Mouse (Mus musculus) frontal cortex, adult (tissue): ENCODE results near the gene Cd81.

Source experiments
- ATAC-seq: cut with Nextera tagmentation; 2 replicates; pipeline ENCODE4 v1.9.2; 2017; ENCODE audit warnings: mild to moderate bottlenecking, moderate library complexity, mixed read lengths; ENCODE audit not compliant: low TSS enrichment

Gene Cd81

GRCm38 (mm10) chr7:143070506-143071070, 18.0 kb downstream of the Cd81 start:
- ATAC-seq: no peak

- no peak for ATAC-seq
Observed at GRCm38 (mm10) chr7:143072605-143073004, 20.1 kb downstream of the Cd81 start.

- ATAC-seq: no peak
Observed at GRCm38 (mm10) chr7:143073086-143073485, 20.5 kb downstream of the Cd81 start.

GRCm38 (mm10) chr7:143075394-143075793, 22.9 kb downstream of the Cd81 start:
- no peak for ATAC-seq

GRCm38 (mm10) chr7:143077351-143077750, 24.8 kb downstream of the Cd81 start:
- no peak for ATAC-seq

GRCm38 (mm10) chr7:143082024-143082423, 29.5 kb downstream of the Cd81 start:
- no peak for ATAC-seq

GRCm38 (mm10) chr7:143083708-143084107, 31.2 kb downstream of the Cd81 start:
- ATAC-seq: no peak

- ATAC-seq: no peak
Observed at GRCm38 (mm10) chr7:143086366-143086765, 33.8 kb downstream of the Cd81 start.

GRCm38 (mm10) chr7:143087070-143087579, 34.6 kb downstream of the Cd81 start:
- ATAC-seq: 0 out of 2 replicates have a peak, but pooled peaks have one; percentile 55

GRCm38 (mm10) chr7:143093847-143094246, 41.3 kb downstream of the Cd81 start:
- no peak for ATAC-seq

GRCm38 (mm10) chr7:143094592-143095553, 42.3 kb downstream of the Cd81 start, which contains the start of gene Trpm5:
Trpm5 (minus strand) TSS chr7:143094642.
- ATAC-seq: no peak

GRCm38 (mm10) chr7:143095554-143095907, 43.0 kb downstream of the Cd81 start:
- ATAC-seq: no peak

- peak; percentile 57; the same call in 1 of the 2 replicates for ATAC-seq
Observed at GRCm38 (mm10) chr7:143100759-143101158, 48.2 kb downstream of the Cd81 start.

- no peak for ATAC-seq
Observed at GRCm38 (mm10) chr7:143105258-143105897, 52.8 kb downstream of the Cd81 start.

GRCm38 (mm10) chr7:143106062-143106461, 53.5 kb downstream of the Cd81 start, which contains the start of gene Kcnq1:
Kcnq1 (plus strand) TSS chr7:143106362.
- no peak for ATAC-seq

GRCm38 (mm10) chr7:143106672-143107465, 54.3 kb downstream of the Cd81 start:
- ATAC-seq: no peak

- no peak for ATAC-seq
Observed at GRCm38 (mm10) chr7:143108200-143108599, 55.7 kb downstream of the Cd81 start.

GRCm38 (mm10) chr7:143108996-143109660, 56.6 kb downstream of the Cd81 start:
- ATAC-seq: no peak

- no peak for ATAC-seq
Observed at GRCm38 (mm10) chr7:143109696-143110095, 57.2 kb downstream of the Cd81 start.

GRCm38 (mm10) chr7:143110803-143111202, 58.3 kb downstream of the Cd81 start:
- ATAC-seq: no peak

GRCm38 (mm10) chr7:143111719-143112118, 59.2 kb downstream of the Cd81 start:
- no peak for ATAC-seq
